Mouse (Mus musculus): Measurements from ENCODE around the gene Fam205a1.

DNA sequence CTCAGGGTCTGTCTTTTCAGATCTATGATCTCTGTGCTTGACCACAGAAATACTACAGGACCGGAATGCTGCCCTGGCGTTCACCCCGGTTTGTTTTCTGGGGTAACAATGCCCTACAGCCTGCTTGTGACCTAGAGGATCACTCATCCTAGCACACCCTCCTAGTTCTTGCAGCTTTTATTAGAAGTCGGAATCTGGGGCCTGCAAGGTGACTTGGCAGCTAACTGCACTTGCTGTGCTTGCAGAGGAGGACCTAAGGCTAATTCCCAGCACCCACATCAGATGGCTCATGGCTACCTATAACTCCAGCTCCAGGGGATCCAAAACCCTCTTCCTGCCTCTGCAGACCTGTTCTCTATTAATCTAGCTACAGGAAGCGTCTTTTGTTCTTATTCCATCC lies 49.0 kb upstream of the Fam205a1 start:
- TF ChIP-seq CTCF (IDR thresholded peaks at IDR 0.05; ENCODE audit: extremely low read depth, insufficient read length, insufficient replicate concordance, low read depth, low read length): no peak
- no peak for TF ChIP-seq POLR2A (IDR thresholded peaks at IDR 0.05; ENCODE audit: low read depth, low read length)
